Mouse (Mus musculus) testis, postnatal 14 days (tissue): ENCODE data around the gene Zmynd15.

Experiments
- DNase-seq: peaks from one replicate; pipeline ENCODE4 v3.0.0; 2021; ENCODE audit warnings: low spot score

Zmynd15 gene

GRCm38 (mm10) chr11:70506385-70506784 is 47.2 kb downstream of the Zmynd15 start:
- DNase-seq, result peak; percentile 38

DNA sequence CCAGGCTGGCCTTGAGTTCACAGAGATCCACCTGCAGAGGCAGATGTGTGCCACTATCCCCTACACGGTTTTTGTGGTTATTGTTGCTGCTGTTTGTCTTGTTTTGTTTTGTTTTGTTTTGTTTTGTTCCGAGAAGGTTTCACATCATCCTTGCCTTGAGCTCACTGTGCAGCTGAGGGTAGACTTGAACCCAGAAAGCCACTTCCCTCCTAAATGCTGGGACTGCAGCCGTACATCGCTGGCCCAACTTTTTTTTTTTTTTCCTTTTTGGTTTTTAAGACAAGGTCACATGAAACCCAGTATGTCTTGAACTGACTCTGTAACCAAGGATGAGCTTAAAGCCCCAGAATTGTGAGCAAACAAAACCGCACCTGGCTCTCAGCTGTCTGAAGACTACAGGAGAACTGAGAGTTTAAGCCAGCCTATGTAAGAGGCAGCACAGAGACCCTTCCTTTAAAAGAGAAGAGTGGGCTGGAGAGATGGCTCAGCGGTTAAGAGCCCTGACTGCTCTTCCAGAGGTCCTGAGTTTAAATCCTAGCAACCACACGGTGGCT is 47.8 kb downstream of the Zmynd15 start:
- no peak for DNase-seq

DNA sequence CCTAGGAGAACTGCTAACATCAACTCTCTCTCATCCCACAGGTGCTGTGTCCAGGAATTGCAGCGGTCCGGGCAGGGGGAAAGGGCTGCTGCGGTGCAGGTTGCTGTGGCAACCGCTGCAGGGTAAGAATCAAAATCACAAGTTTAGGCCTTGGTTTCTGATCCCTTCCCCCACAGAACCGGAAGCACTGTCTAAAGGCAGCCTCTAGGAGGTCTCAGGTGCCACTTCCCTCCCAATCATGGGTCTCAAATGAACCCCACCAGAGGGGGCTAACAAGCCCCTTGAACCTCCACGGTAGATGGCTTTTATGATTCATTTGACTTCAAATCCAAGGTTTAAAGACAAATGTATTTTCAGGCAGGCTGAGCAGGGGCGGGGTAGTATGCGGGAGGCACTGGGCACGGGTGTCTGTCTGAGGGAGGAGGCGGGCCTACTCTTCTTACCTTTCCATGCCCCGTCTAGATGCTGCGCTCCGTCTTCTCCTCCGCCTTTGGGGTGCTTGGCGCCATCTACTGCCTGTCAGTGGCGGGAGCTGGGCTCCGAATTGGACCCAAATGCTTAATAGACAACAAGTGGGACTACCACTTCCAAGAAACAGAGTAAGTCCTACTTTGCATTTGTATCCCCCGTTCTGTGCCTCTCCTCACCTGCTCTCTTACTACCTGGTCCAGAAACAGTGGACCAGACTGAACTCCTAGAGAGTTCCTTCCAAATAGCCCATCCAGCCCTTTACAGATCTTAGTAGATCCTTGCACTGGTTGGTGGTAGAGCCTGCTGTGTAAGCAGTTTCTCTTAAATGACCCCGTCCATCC is 50.7 kb downstream of the Zmynd15 start:
- no peak for DNase-seq

DNA sequence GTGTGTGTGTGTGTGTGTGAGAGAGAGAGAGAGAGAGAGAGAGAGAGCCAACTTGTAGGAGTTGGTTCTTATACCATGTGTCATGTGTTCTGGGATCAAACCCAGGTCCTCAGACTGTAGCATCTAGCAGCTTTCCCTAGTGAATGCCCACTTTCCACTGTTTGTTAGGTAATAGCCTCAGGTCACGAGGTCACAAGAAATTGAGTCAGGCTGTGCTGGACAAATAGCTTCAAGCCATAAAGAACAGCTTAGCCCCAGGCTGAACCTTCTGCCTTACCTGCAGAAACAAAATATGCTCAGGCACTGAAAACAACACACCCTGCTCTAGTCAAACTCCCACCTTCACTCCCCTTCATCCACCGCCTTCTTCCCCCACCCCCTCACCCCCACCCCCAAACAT is 52.0 kb downstream of the Zmynd15 start:
- no peak for DNase-seq

DNA sequence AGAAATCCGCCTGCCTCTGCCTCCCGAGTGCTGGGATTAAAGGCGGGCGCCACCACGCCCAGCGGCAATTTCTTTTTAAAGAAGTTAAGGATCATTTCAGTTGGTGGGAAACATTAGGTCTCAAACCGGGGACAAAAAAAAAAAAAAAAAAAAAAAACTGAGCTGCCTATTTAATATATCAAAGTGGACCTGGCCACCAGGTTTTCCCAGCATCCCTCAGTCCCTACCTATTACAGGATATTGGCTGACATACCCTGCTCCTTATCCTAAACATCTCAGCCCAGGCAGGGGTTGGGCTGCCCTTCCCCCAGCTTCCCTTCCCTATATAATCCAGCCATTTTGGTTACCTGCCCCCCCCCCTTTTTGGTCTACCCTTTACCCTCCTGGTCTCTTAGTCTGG is 52.6 kb downstream of the Zmynd15 start:
- DNase-seq, result no peak

GRCm38 (mm10) chr11:70512709-70513342 is 53.6 kb downstream of the Zmynd15 start:
- DNase-seq, result no peak

DNA sequence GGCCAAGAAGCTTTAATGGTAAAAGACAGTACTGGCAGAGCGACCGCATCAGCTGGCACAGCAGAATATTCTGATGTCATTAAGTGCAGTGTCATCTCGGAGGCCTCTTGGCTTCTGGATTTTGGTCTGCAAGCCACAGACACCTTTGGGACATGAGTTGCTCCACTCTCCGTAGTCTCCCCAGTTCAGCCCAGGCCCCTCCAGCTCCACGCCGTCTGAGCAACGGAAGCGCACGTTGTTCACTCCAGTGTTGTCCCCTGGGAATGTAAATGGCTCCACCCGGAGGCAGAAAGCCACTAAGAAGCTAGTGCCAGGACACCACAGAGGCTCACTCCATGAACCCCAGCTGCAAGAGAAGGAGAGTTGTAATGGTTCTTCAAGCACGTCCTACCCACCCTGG is 54.3 kb downstream of the Zmynd15 start:
- no peak for DNase-seq

GRCm38 (mm10) chr11:70514288-70514687 is 55.1 kb downstream of the Zmynd15 start, which contains the start of gene Vmo1:
Gene Vmo1, minus strand, starts transcription at chr11:70514616.
- no peak for DNase-seq
